Mouse (Mus musculus) lung, embryonic 15.5 days (tissue): ENCODE data around the gene Nrp2. TPM values are rescaled to one million over a fixed set of nuclear protein-coding genes. Genes with fewer than 3 reads are reported as not detected.

Source experiments
- ATAC-seq: fragments of 200-750 bp; cut with Nextera tagmentation; 2 replicates; pipeline ENCODE4 v1.8.0; 2017; ENCODE audit warnings: moderate number of reproducible peaks, borderline replicate concordance; ENCODE audit not compliant: low FRiP score, low TSS enrichment; ENCODE audit errors: extremely low read depth
- H3K27ac ChIP-seq: fragments of 300-500 bp; sonication (generic); 2 replicates; pipeline ENCODE4 v1.5.1; 2015; ENCODE audit warnings: moderate library complexity, mild to moderate bottlenecking, inconsistent platforms
- H3K27me3 ChIP-seq: fragments of 300-500 bp; sonication (generic); 2 replicates; pipeline ENCODE4 v1.6.1; 2015; ENCODE audit warnings: inconsistent platforms
- H3K36me3 ChIP-seq: fragments of 300-500 bp; sonication (generic); 2 replicates; pipeline ENCODE4 v1.6.1; 2015; ENCODE audit warnings: inconsistent platforms
- H3K4me1 ChIP-seq: fragments of 300-500 bp; sonication (generic); 2 replicates; pipeline ENCODE4 v1.6.1; 2015; ENCODE audit warnings: inconsistent platforms
- H3K4me2 ChIP-seq: fragments of 300-500 bp; sonication (generic); 2 replicates; pipeline ENCODE4 v1.6.1; 2015; ENCODE audit warnings: inconsistent platforms, mild to moderate bottlenecking, moderate library complexity
- H3K4me3 ChIP-seq: fragments of 300-500 bp; sonication (generic); 2 replicates; pipeline ENCODE4 v1.5.1; 2015; ENCODE audit warnings: mild to moderate bottlenecking, inconsistent platforms
- H3K9ac ChIP-seq: fragments of 300-500 bp; sonication (generic); 2 replicates; pipeline ENCODE4 v1.6.1; 2015; ENCODE audit warnings: inconsistent platforms
- H3K9me3 ChIP-seq: fragments of 300-500 bp; sonication (generic); 2 replicates; pipeline ENCODE4 v1.6.1; 2016; ENCODE audit warnings: inconsistent platforms
- WGBS: fragments of 180-500 bp; shearing (Covaris S2); methylation state at CpG from one replicate; pipeline ENCODE4 v1.1.7; 2015; 5-methylcytosine and 5-hydroxymethylcytosine counted together
- polyA plus RNA-seq: library from polyadenylated mRNA; unstranded; fragments of >200 nt; fragmentation: Nextera tagmentation; extraction: Ambion mirVana; gene quantifications from 2 replicates; pipeline ENCODE4 v1.2.1, GENCODE M21; 2015

The Nrp2 gene
- polyA plus RNA-seq, 1 experiment from 2014 or later = 12.4 TPM

DNA sequence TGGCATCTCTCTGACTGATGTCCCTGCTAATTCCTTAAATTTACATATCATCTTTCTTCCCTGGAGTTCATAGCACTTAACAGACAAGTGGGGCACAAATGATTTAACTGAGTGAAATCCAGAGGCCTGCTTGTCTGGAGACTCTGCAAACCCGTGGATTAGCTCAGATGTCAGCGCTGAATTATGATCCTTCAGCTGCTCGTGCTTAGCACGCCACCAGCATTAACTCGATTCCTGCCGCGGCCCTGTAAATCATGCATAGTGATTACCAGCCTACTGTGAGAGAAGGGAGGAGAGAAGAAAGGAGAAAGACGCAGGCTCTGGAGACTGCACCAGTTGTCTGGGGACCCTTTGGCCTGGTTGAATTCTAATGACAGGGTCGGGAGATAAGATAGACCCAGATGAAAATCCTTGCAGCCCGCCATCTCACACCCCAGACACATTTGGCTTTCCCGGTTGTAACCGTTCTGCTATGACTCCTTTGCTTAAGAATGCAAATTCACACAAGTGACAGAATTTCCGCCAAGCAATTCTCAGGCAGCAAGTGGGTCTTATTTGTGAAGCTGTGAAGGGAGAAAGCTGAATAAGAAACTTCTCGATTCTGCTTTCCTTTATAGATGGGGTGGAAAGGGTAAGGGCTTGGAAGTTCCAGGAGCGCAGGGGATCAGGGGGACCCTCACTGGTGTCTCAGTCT lies 77.1 kb downstream of the Nrp2 start:
- Histone ChIP-seq H3K9me3 (no peaks in the 10 kb centered on the region), H3K36me3 (0 out of 2 replicates have a peak, but pooled peaks cover 3% of the 10 kb centered on the region), H3K9ac (no peak overlapping the region), H3K4me3 (no peak overlapping the region), H3K27ac (no peak overlapping the region), H3K4me1 (peaks cover 30% of the 10 kb centered on the region), H3K27me3 (no peaks in the 10 kb centered on the region), H3K4me2 (no peak overlapping the region)
- WGBS = 36% methylated on average over 15 of the region's 15 CpGs
- ATAC-seq = no peak

DNA sequence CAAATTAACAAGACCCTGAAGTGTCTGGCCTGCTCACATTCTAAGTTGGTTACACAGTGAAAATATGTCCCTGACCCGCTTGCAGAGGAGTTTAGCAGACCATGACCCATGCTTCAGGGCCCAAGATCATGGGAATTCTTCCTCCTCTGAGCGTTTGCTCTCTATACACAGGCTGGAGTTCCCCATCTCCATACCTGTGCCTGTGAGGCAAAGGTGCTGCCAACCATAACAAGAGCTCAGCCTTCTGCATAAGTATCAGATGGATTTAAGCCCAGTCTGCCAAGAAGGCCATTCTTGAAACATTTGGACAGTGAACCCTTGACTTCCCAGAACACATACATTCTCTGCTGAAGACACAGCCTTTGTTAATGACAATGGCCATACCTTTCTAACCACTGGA lies 79.1 kb downstream of the Nrp2 start:
- H3K4me1 ChIP-seq = peaks cover 17% of the 10 kb centered on the region
- no peak for ATAC-seq
- 0 out of 2 replicates have a peak, but pooled peaks cover 3% of the 10 kb centered on the region for H3K36me3 ChIP-seq
- H3K27me3 ChIP-seq = no peaks in the 10 kb centered on the region
- H3K9me3 ChIP-seq = no peaks in the 10 kb centered on the region
- WGBS = 95% methylated on average over 2 of the region's 2 CpGs
- H3K27ac ChIP-seq = no peak overlapping the region
- no peak overlapping the region for H3K4me2 ChIP-seq
- no peak overlapping the region for H3K4me3 ChIP-seq
- no peak overlapping the region for H3K9ac ChIP-seq

DNA sequence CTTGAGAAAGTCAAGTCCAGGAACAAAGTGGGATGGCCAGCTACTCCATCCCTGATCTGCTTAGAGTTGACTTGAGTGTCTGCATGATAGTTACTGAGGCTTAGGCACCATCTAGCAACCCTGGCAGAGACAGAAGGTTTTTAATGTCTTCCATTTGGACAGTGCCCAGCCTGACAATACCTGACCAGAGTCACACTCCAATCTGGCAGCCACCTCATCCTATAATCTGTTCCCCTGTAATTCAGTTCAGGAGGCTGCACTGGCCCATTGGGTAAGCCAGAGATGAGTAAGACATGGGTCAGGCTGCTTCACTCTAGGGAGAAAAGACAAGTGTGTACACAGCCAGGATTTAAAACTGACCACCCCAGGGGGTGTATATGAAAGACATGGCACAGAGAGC lies 79.5 kb downstream of the Nrp2 start:
- Histone ChIP-seq H3K4me3 (no peak overlapping the region), H3K27ac (no peak overlapping the region), H3K9me3 (no peaks in the 10 kb centered on the region), H3K9ac (no peak overlapping the region), H3K27me3 (no peaks in the 10 kb centered on the region), H3K36me3 (0 out of 2 replicates have a peak, but pooled peaks cover 3% of the 10 kb centered on the region), H3K4me2 (no peak overlapping the region), H3K4me1 (peaks cover 13% of the 10 kb centered on the region)
- ATAC-seq = no peak

DNA sequence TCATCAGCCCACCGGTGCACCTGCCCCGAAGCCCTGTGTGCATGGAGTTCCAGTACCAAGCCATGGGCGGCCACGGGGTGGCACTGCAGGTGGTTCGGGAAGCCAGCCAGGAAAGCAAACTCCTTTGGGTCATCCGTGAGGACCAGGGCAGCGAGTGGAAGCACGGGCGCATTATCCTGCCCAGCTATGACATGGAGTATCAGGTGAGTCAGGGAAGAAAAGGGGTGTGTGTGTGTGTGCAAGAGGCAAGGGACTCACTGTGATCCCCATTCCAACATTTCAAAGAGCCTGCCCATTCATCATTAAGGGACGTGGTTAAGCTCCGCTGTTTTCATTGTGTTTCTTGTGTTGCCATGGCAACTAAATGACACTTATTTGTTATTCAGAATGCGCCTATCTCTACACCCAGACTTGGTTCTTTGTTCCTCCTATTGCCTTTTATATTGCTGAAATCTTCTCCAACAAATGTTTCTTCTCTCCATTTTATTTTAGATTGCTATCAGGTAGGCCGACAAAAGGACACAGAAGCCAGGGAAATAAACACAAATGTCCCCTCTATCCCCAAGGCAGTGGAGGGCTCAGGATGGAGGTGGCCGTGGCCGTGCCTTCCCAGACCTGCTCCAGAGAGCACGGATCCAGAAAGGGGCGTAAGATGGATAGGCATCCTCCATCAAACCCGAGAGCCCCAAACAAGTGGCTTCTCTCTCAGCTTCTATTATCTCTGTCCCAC lies 80.4 kb downstream of the Nrp2 start:
- Histone ChIP-seq H3K9ac (no peak overlapping the region), H3K27ac (no peak overlapping the region), H3K4me2 (no peak overlapping the region), H3K9me3 (no peaks in the 10 kb centered on the region), H3K4me1 (peaks cover 7% of the 10 kb centered on the region; the same call in 1 of the 2 replicates), H3K4me3 (no peak overlapping the region), H3K27me3 (no peaks in the 10 kb centered on the region), H3K36me3 (0 out of 2 replicates have a peak, but pooled peaks cover 3% of the 10 kb centered on the region)
- no peak for ATAC-seq
- 77% methylated on average over 18 of the region's 18 CpGs for WGBS

DNA sequence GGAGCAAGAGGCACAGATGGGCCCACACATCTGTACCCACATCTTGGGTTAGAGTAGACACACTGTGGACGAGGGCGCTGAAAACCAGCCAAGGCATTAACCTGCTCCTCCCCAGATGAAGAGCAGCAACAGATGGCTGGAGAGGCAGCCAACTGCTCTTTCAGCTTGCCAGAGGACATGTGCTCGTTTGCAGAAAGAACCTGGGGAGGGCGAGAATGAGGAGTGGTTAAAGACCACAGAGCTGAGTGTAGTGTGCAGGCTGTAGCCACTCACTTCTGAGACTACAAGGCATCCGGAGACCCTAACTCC lies 81.0 kb downstream of the Nrp2 start:
- 0 out of 2 replicates have a peak, but pooled peaks cover 3% of the 10 kb centered on the region for H3K36me3 ChIP-seq
- no peak overlapping the region for H3K4me3 ChIP-seq
- no peak overlapping the region for H3K9ac ChIP-seq
- H3K4me2 ChIP-seq = no peak overlapping the region
- no peaks in the 10 kb centered on the region for H3K27me3 ChIP-seq
- no peaks in the 10 kb centered on the region for H3K9me3 ChIP-seq
- WGBS = 57% methylated on average over 5 of the region's 5 CpGs
- H3K27ac ChIP-seq = no peak overlapping the region
- peaks cover 7% of the 10 kb centered on the region; the same call in 1 of the 2 replicates for H3K4me1 ChIP-seq
- ATAC-seq = no peak

DNA sequence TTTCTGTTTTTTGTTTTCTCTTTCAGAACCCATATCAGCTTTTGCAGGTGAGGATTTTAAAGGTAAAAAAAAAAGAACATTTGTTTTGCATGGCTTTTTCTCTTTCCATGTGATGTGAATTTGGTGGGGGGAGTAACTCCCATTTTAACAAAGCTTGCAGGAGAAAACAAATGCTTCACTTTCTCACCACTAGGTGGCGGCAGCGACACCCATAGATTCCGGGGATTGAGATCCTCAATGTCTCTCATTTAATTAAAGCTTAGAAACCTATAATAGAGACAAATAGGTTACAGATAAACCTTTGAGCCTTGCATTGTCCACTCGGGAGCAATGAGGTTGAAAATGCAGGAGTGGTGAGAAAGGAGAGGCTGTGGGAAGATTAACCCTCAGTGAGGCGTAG lies 83.2 kb downstream of the Nrp2 start:
- Histone ChIP-seq H3K4me2 (no peak overlapping the region), H3K4me1 (no peaks in the 10 kb centered on the region), H3K9me3 (no peaks in the 10 kb centered on the region), H3K27me3 (no peaks in the 10 kb centered on the region), H3K9ac (no peak overlapping the region), H3K36me3 (0 out of 2 replicates have a peak, but pooled peaks cover 3% of the 10 kb centered on the region), H3K27ac (no peak overlapping the region), H3K4me3 (no peak overlapping the region)
- ATAC-seq = no peak
- WGBS = 20% methylated on average over 5 of the region's 5 CpGs

DNA sequence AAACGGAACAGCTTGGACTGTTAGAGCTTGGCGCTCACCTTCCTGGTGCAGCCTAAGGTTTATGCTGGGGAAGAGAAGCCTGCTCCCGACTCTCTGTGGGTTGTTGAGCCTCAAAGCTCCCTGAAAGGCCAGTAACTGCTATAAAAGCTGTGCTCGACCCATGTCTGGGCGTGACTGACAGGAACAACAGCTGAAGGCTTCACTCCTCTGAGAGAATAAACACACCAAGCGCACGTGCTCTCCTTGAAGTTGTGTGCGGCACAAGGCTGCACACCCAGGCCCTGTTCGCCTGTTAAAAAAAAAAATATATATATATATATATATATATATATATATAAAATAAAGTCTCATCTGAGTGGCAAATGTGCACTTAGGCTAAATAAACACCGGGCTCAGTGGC lies 84.5 kb downstream of the Nrp2 start:
- no peaks in the 10 kb centered on the region for H3K27me3 ChIP-seq
- H3K36me3 ChIP-seq = 0 out of 2 replicates have a peak, but pooled peaks cover 1% of the 10 kb centered on the region
- no peak overlapping the region for H3K4me3 ChIP-seq
- H3K4me2 ChIP-seq = no peak overlapping the region
- ATAC-seq = no peak
- 71% methylated on average over 10 of the region's 10 CpGs for WGBS
- no peak overlapping the region for H3K27ac ChIP-seq
- H3K4me1 ChIP-seq = no peaks in the 10 kb centered on the region
- H3K9me3 ChIP-seq = no peaks in the 10 kb centered on the region
- no peak overlapping the region for H3K9ac ChIP-seq

DNA sequence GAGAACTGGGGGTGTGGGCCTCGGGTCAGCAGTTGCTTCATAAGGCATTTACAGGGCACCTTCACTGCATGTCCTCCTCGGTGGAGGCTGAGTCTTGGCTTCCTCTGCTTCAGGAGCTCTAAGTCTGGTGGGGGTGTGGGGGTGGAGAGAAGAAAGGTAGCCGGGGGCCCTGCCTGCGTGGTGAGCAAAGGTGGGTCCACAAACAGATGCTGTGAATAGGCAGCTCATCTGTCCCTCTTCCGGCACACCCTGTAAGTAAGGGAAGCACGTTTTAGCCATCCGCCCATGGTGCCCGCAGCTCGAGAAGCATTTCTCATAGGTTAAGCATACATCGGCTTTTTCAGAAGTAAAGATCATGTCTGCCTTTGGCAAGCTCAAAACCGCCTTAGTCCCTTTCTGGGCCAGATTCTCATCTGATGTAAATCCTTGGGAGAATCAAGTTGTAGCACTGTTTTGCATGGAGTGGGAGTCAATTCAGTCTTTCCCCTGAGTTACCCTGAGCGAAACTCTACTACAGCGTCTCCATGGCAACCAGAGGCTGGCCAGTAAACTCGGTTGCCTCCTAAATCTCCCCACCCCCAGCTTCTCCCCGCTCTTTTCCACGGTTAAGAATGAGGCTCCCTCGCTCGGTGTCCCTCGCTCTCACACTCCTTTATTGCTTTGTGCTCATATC lies 91.3 kb downstream of the Nrp2 start:
- Histone ChIP-seq H3K27ac (no peak overlapping the region), H3K9ac (no peak overlapping the region), H3K36me3 (no peaks in the 10 kb centered on the region), H3K27me3 (no peaks in the 10 kb centered on the region), H3K9me3 (no peaks in the 10 kb centered on the region), H3K4me3 (no peak overlapping the region), H3K4me1 (peaks cover 29% of the 10 kb centered on the region), H3K4me2 (peak overlapping the region; percentile 29; the same call in 1 of the 2 replicates)
- 31% methylated on average over 19 of the region's 19 CpGs for WGBS
- no peak; the same call in 1 of the 2 replicates for ATAC-seq

DNA sequence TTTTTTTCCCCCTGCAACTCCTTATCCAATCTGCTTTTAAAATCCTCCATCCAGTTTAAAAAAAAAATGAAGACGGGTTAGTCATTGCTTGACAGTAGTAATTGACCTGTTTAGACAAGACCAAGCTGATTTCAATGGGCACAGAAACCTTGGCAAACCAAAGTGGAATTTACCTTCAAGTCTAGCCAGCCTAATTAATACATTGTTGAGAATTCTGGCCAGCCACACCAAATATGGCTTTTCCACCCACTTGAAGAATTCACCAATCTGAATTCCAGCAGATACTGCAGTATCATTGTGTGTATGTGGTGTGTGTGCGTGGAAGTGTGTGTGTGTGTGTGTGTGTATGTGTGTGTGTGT lies 91.8 kb downstream of the Nrp2 start:
- no peaks in the 10 kb centered on the region for H3K9me3 ChIP-seq
- no peak overlapping the region for H3K9ac ChIP-seq
- peaks cover 29% of the 10 kb centered on the region for H3K4me1 ChIP-seq
- ATAC-seq = no peak
- H3K27ac ChIP-seq = no peak overlapping the region
- 50% methylated on average over 2 of the region's 2 CpGs for WGBS
- H3K4me3 ChIP-seq = no peak overlapping the region
- H3K4me2 ChIP-seq = peak overlapping the region; percentile 29; the same call in 1 of the 2 replicates
- no peaks in the 10 kb centered on the region for H3K27me3 ChIP-seq
- no peaks in the 10 kb centered on the region for H3K36me3 ChIP-seq

DNA sequence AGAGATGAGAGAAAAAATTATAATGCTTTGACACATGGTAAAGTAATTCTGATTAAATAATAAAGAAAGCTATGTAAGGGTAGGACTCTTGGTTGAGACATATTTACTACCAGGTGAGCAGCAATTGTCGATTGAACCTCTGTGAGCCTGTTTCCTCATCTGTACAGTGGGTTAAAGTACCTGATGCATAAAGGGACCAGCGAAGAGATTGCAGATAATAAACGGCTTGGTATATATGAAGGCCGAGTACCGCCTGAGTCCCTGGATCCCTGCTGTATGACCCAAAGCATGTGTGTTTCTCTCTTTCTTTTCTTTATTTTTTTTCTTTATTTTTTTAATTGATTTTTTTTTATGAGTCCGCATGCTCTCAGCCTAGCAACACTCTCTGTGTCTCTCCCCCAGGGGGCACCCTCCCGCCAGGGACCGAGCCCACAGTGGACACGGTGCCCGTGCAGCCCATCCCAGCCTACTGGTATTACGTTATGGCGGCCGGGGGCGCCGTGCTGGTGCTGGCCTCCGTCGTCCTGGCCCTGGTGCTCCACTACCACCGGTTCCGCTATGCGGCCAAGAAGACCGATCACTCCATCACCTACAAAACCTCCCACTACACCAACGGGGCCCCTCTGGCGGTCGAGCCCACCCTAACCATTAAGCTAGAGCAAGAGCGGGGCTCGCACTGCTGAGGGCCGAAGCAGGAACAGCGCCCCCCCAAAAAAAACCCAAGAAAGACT lies 92.4 kb downstream of the Nrp2 start:
- peak overlapping the region; percentile 36 for H3K4me3 ChIP-seq
- no peaks in the 10 kb centered on the region for H3K9me3 ChIP-seq
- H3K27ac ChIP-seq = peak overlapping the region; percentile 69
- peaks cover 29% of the 10 kb centered on the region for H3K4me1 ChIP-seq
- peak; percentile 82 for ATAC-seq
- H3K36me3 ChIP-seq = no peaks in the 10 kb centered on the region
- no peaks in the 10 kb centered on the region for H3K27me3 ChIP-seq
- 24% methylated on average over 28 of the region's 28 CpGs for WGBS
- peak overlapping the region; percentile 67 for H3K4me2 ChIP-seq
- H3K9ac ChIP-seq = peak overlapping the region; percentile 32; the same call in 1 of the 2 replicates

DNA sequence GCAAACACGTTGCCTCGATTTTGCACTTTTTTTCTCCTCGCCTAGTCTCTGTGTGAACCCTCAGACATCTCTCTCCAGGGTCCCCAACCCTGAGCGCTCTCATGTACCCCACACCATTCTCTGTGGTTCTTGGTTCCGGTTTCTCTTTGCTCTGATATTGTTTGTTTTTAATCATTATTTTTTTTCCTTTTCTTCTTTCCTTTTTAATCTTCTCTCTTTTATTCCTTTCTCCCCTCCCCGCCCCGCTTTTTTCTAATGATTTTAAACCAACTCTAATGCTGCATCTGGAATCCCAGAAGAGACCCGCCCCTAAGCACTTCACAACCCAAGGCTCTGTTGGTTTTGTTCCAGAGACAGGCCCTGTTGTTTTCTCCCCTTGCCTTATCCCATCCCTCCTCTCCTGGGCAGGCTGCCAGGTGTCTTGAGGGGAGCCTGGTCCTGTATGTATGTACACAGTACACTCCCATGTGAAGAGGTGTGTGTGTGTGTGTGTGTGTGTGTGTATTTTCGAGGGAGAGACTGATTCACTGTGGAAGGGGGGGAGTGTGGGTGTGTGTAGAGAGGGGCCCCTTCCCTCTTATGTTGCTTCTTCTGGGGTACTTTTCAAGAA lies 93.1 kb downstream of the Nrp2 start:
- peak overlapping the region; percentile 32; the same call in 1 of the 2 replicates for H3K9ac ChIP-seq
- H3K27me3 ChIP-seq = no peaks in the 10 kb centered on the region
- H3K4me3 ChIP-seq = peak overlapping the region; percentile 36
- peaks cover 29% of the 10 kb centered on the region for H3K4me1 ChIP-seq
- H3K36me3 ChIP-seq = no peaks in the 10 kb centered on the region
- WGBS = 24% methylated on average over 9 of the region's 9 CpGs
- peak overlapping the region; percentile 67 for H3K4me2 ChIP-seq
- peak overlapping the region; percentile 69 for H3K27ac ChIP-seq
- H3K9me3 ChIP-seq = no peaks in the 10 kb centered on the region
- peak; percentile 88 for ATAC-seq
